Mouse (Mus musculus) limb, embryonic 11.5 days (tissue): ENCODE results near the gene Chid1. TPM values are rescaled to one million over a fixed set of nuclear protein-coding genes. Genes with fewer than 3 reads are reported as not detected.

Experiments used
- ATAC-seq: fragments of 200-750 bp; cut with Nextera tagmentation; 2 replicates; pipeline ENCODE4 v1.8.0; 2017; ENCODE audit warnings: low read depth; ENCODE audit not compliant: insufficient number of reproducible peaks, low FRiP score, low TSS enrichment
- DNase-seq: peaks from one replicate; pipeline ENCODE4 v3.0.0-alpha.2; 2015; ENCODE audit warnings: low spot score
- H3K27ac ChIP-seq: fragments of 300-500 bp; sonication (generic); replicated peaks from 2 replicates; pipeline ENCODE4 v1.5.1; 2014; ENCODE audit warnings: low read depth, mild to moderate bottlenecking, low read length
- H3K27me3 ChIP-seq: fragments of 300-500 bp; sonication (generic); 2 replicates; pipeline ENCODE4 v1.6.1; 2014; ENCODE audit warnings: mild to moderate bottlenecking, low read length, mixed read lengths; ENCODE audit not compliant: control insufficient read depth, insufficient read depth
- H3K36me3 ChIP-seq: fragments of 300-500 bp; sonication (generic); 2 replicates; pipeline ENCODE4 v1.6.1; 2014; ENCODE audit warnings: mild to moderate bottlenecking, low read length, moderate library complexity, mixed read lengths; ENCODE audit not compliant: control insufficient read depth, insufficient read depth
- H3K4me1 ChIP-seq: fragments of 300-500 bp; sonication (generic); 2 replicates; pipeline ENCODE4 v1.6.1; 2014; ENCODE audit warnings: low read length, mixed read lengths; ENCODE audit not compliant: control insufficient read depth, insufficient read depth
- H3K4me2 ChIP-seq: fragments of 300-500 bp; sonication (generic); 2 replicates; pipeline ENCODE4 v1.6.1; 2014; ENCODE audit warnings: low read depth, mild to moderate bottlenecking, moderate library complexity; ENCODE audit not compliant: severe bottlenecking
- H3K4me3 ChIP-seq: fragments of 300-500 bp; sonication (generic); 2 replicates; pipeline ENCODE4 v1.5.1; 2014; ENCODE audit warnings: low read depth, low read length
- H3K9ac ChIP-seq: fragments of 300-500 bp; sonication (generic); 2 replicates; pipeline ENCODE4 v1.6.1; 2014; ENCODE audit warnings: mild to moderate bottlenecking, low read length
- H3K9me3 ChIP-seq: fragments of 300-500 bp; sonication (generic); 2 replicates; pipeline ENCODE4 v1.6.1; 2016; ENCODE audit warnings: low read length; ENCODE audit not compliant: control insufficient read depth
- WGBS: fragments of 180-500 bp; shearing (Covaris S2); extraction: QIAGEN DNeasy Blood & Tissue Kit; methylation state at CpG from one replicate; pipeline ENCODE4 v1.1.7; 2014; 5-methylcytosine and 5-hydroxymethylcytosine counted together
- polyA plus RNA-seq: library from polyadenylated mRNA; unstranded; fragments of >200 nt; fragmentation: Nextera tagmentation; extraction: Ambion mirVana; gene quantifications from 2 replicates; pipeline ENCODE4 v1.2.1, GENCODE M21; 2014

Chid1 gene
- polyA plus RNA-seq, 1 experiment from 2014 or later: 27.4 TPM

DNA sequence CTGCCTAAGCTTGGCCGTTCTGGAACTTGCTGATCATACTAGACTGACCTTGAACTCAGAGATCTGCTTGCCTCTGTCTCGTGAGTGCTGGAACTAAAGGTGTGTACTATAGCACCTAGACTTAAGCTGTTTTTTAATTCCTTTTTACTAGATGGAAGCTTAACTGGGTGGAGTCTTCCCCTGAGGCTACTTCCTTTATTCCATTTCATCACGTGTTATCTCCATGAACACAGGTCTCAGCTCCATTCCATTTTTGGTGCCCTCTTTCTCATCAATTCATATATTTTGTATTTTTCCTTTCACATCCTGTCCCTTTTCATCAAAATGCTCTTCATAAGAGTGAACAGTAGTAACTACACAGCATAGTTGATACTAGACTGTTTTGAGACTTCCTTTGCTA, 38.1 kb upstream of the Chid1 start:
- Histone ChIP-seq H3K27me3 (no peaks in the 10 kb centered on the region), H3K4me2 (no peak overlapping the region), H3K36me3 (no peaks in the 10 kb centered on the region), H3K4me1 (no peaks in the 10 kb centered on the region), H3K27ac (no peak overlapping the region), H3K9ac (no peak overlapping the region), H3K9me3 (no peaks in the 10 kb centered on the region), H3K4me3 (no peak overlapping the region)
- ATAC-seq: no peak
- WGBS: 92% methylated on average over 3 of the region's 3 CpGs
- DNase-seq: no peak

DNA sequence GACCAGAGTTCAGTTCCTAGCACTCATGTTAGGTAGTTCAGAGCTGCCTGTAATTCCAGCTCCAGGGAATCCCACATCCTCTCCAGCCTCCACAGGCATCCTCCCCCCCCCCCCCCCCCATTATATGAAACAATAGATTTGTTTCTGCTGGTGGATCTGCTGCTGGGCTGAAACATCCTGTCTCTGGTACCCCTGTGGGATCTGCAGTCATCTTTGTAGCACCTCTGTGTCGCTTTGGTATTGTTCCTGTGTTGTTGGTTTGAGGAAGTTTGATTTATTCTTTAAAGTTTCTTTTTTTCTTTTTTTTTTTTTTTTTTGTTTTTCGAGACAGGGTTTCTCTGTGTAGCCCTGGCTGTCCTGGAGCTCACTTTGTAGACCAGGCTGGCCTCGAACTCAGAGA, 35.8 kb upstream of the Chid1 start:
- Histone ChIP-seq H3K27ac (no peak overlapping the region), H3K4me3 (no peak overlapping the region), H3K4me1 (no peaks in the 10 kb centered on the region), H3K27me3 (no peaks in the 10 kb centered on the region), H3K9ac (no peak overlapping the region), H3K36me3 (no peaks in the 10 kb centered on the region), H3K4me2 (no peak overlapping the region), H3K9me3 (no peaks in the 10 kb centered on the region)
- WGBS: 88% methylated on average over 3 of the region's 3 CpGs
- DNase-seq: no peak
- ATAC-seq: no peak

- Histone ChIP-seq H3K4me2 (no peak overlapping the region), H3K4me1 (no peaks in the 10 kb centered on the region), H3K4me3 (no peak overlapping the region), H3K9ac (no peak overlapping the region), H3K9me3 (no peaks in the 10 kb centered on the region), H3K36me3 (no peaks in the 10 kb centered on the region), H3K27ac (no peak overlapping the region), H3K27me3 (no peaks in the 10 kb centered on the region)
- DNase-seq (no peak), ATAC-seq (no peak)
- WGBS: 83% methylated on average over 3 of the region's 3 CpGs
Measured at GRCm38 (mm10) chr7:141574041-141574440, 34.4 kb upstream of the Chid1 start.

DNA sequence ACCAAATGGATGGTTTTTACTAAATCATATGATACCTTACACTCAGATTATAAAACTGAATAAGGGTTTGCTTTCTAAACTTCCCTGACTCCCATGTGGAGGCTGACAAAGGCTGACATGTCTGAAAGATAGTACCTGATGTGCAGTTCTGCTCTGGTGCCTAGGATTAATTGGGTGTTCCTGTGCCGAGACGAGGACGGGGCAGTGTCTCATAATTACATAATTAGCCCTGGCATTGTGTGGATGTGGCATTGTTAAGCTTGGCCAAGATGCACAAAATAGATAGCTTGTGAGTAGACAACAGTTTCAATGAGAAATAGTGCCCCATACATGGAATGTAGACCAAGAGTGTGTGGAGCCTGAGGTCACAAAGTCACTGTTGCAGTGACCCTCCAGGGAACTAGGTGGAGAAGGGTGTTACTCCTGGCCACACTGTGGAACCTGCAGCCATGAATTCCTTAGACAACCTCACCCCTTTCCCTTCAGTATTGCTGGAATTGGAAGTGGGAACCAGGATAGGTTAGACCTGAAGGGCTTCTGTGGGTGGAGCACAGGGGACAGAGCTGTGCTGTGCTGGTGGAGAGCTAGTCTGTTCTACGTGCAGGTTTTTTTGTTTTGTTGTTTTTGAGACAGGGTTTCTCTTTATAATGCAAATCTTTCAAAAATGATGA, 31.1 kb upstream of the Chid1 start:
- H3K36me3 ChIP-seq: no peaks in the 10 kb centered on the region
- H3K27me3 ChIP-seq: no peaks in the 10 kb centered on the region
- no peak for ATAC-seq
- H3K27ac ChIP-seq: no peak overlapping the region
- no peaks in the 10 kb centered on the region for H3K4me1 ChIP-seq
- H3K9ac ChIP-seq: no peak overlapping the region
- 91% methylated on average over 4 of the region's 4 CpGs for WGBS
- no peak for DNase-seq
- H3K9me3 ChIP-seq: no peaks in the 10 kb centered on the region
- no peak overlapping the region for H3K4me2 ChIP-seq
- H3K4me3 ChIP-seq: no peak overlapping the region

DNA sequence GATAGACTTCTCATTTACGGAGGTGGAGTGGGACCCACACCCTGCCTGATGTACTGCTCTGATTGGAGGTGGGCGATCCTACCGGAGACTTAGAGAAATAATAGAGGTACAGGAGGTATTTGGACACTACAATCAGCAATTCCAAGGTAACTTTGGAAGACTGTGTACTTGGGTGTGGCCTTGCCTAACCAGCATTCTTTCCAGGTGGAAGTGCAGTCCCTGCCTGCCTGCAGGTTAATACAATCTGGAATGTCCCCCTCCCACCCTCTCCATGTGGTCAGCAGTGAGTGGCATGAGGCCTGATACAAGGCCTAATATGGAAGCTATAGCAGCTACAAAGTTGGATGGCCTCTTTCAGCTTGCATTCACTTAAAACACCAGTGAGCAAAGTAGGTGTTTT, 30.3 kb upstream of the Chid1 start:
- ATAC-seq (no peak), DNase-seq (no peak)
- Histone ChIP-seq H3K4me1 (no peaks in the 10 kb centered on the region), H3K4me3 (no peak overlapping the region), H3K27me3 (no peaks in the 10 kb centered on the region), H3K36me3 (no peaks in the 10 kb centered on the region), H3K27ac (no peak overlapping the region), H3K9ac (no peak overlapping the region), H3K9me3 (no peaks in the 10 kb centered on the region), H3K4me2 (no peak overlapping the region)
- whole genome bisulfite sequencing: 96% methylated on average over 3 of the region's 3 CpGs

- Histone ChIP-seq H3K4me3 (no peak overlapping the region), H3K36me3 (no peaks in the 10 kb centered on the region), H3K4me2 (no peak overlapping the region), H3K4me1 (peaks cover 3% of the 10 kb centered on the region; the same call in 1 of the 2 replicates), H3K9ac (no peak overlapping the region), H3K27me3 (no peaks in the 10 kb centered on the region), H3K9me3 (no peaks in the 10 kb centered on the region), H3K27ac (no peak overlapping the region)
- ATAC-seq (no peak), DNase-seq (no peak)
- 89% methylated on average over 9 of the region's 9 CpGs for whole genome bisulfite sequencing
Measured at GRCm38 (mm10) chr7:141569283-141569803, 29.7 kb upstream of the Chid1 start.

- Histone ChIP-seq H3K4me1 (peaks cover 9% of the 10 kb centered on the region), H3K9me3 (no peaks in the 10 kb centered on the region), H3K36me3 (no peaks in the 10 kb centered on the region), H3K27ac (no peak overlapping the region), H3K4me2 (no peak overlapping the region), H3K4me3 (no peak overlapping the region), H3K27me3 (no peaks in the 10 kb centered on the region), H3K9ac (no peak overlapping the region)
- no peak for DNase-seq
- 83% methylated on average over 7 of the region's 7 CpGs for WGBS
- no peak for ATAC-seq
Measured at GRCm38 (mm10) chr7:141566587-141566986, 26.9 kb upstream of the Chid1 start.

GRCm38 (mm10) chr7:141564561-141564960, 24.9 kb upstream of the Chid1 start:
- H3K4me1 ChIP-seq: peaks cover 12% of the 10 kb centered on the region
- WGBS: 73% methylated on average over 7 of the region's 7 CpGs
- no peak for DNase-seq
- H3K27me3 ChIP-seq: no peaks in the 10 kb centered on the region
- no peak overlapping the region for H3K4me3 ChIP-seq
- no peak overlapping the region for H3K9ac ChIP-seq
- H3K36me3 ChIP-seq: no peaks in the 10 kb centered on the region
- no peak overlapping the region for H3K4me2 ChIP-seq
- no peak for ATAC-seq
- H3K9me3 ChIP-seq: no peaks in the 10 kb centered on the region
- H3K27ac ChIP-seq: no peak overlapping the region
